Mouse (Mus musculus): ENCODE measurements at regions not wholly inside any gene's neighbourhood (a gene's known extent, or its start where the extent isn't known, plus 50 kb on each side); places are given as distances from the start of the nearest gene placed in this dataset.

- TF ChIP-seq JUN (IDR thresholded peaks at IDR 0.05; ENCODE audit: insufficient read depth, low read depth, low read length): no peak
- TF ChIP-seq E2F4 (IDR thresholded peaks at IDR 0.05; ENCODE audit: insufficient replicate concordance, low read depth, low read length): no peak
- no peak for TF ChIP-seq GABPA (IDR thresholded peaks at IDR 0.05; ENCODE audit: insufficient replicate concordance, low read depth, low read length)
- no peak for TF ChIP-seq POLR2A (IDR thresholded peaks at IDR 0.05; ENCODE audit: low read depth, low read length)
- TF ChIP-seq ZNF384 (IDR thresholded peaks at IDR 0.05; ENCODE audit: low read depth, low read length): no peak
- TF ChIP-seq USF2 (conservative IDR thresholded peaks at IDR 0.05; ENCODE audit: low read depth, low read length): no peak
- no peak for TF ChIP-seq TCF12 (IDR thresholded peaks at IDR 0.05; ENCODE audit: low read depth, low read length)
- no peak for TF ChIP-seq TBP (conservative IDR thresholded peaks at IDR 0.05; ENCODE audit: low read depth, low read length)
- TF ChIP-seq ZKSCAN1 (IDR thresholded peaks at IDR 0.05; ENCODE audit: borderline replicate concordance, low read depth, low read length): no peak
- no peak for TF ChIP-seq BHLHE40 (IDR thresholded peaks at IDR 0.05; ENCODE audit: low read depth, low read length)
- TF ChIP-seq RAD21 (IDR thresholded peaks at IDR 0.05; ENCODE audit: low read depth, low read length): no peak
- no peak for TF ChIP-seq POLR2AphosphoS2 (IDR thresholded peaks at IDR 0.05; ENCODE audit: low read depth, low read length)
- no peak for TF ChIP-seq CTCF (conservative IDR thresholded peaks at IDR 0.05 in 1 of 2, IDR thresholded peaks at IDR 0.05 in 1 of 2; ENCODE audit: low read depth in 2 of 2, low read length in 2 of 2)
- no peak for TF ChIP-seq SIN3A (IDR thresholded peaks at IDR 0.05; ENCODE audit: low read length)
- TF ChIP-seq USF1 (IDR thresholded peaks at IDR 0.05; ENCODE audit: low read depth, low read length): no peak
- no peak for TF ChIP-seq MAX (IDR thresholded peaks at IDR 0.05; ENCODE audit: low read length)
- TF ChIP-seq KAT2A (IDR thresholded peaks at IDR 0.05; ENCODE audit: insufficient replicate concordance, low read length): no peak
- no peak for TF ChIP-seq EP300 (IDR thresholded peaks at IDR 0.05; ENCODE audit: low read length)
- TF ChIP-seq MXI1 (IDR thresholded peaks at IDR 0.05; ENCODE audit: low read depth, low read length): no peak
- Histone ChIP-seq H3K4me3 (replicated peaks in 1 of 3; ENCODE audit: low read depth in 2 of 3, low read length in 2 of 3, poor library complexity in 1 of 3) (no peak overlapping the region), H3K79me2 (replicated peaks; ENCODE audit: control insufficient read depth, extremely low read depth, insufficient read depth, poor library complexity, severe bottlenecking) (no peaks in the 10 kb centered on the region), H3K9ac (ENCODE audit: insufficient read depth, low read depth) (no peak overlapping the region), H3K36me3 (replicated peaks in 1 of 2; ENCODE audit: control insufficient read depth in 1 of 2, insufficient read depth in 1 of 2, low read length in 1 of 2) (no peaks in the 10 kb centered on the region), H3K4me1 (ENCODE audit: control insufficient read depth in 1 of 2, insufficient read depth in 2 of 2) (no peaks in the 10 kb centered on the region), H3K4me2 (ENCODE audit: insufficient read depth, low read depth, poor library complexity, severe bottlenecking) (no peak overlapping the region), H3K27me3 (replicated peaks) (no peaks in the 10 kb centered on the region), H3K9me3 (replicated peaks; ENCODE audit: low read length) (no peaks in the 10 kb centered on the region), H3K27ac (ENCODE audit: insufficient read depth, low read depth) (no peak overlapping the region)
- in situ Hi-C loops (cut with MboI; ENCODE audit: low pct_ligation_motif_present, low pct_unique_long_range_greater_than_20kb, low sequenced_read_pairs): no loop called here
- DNase-seq (ENCODE audit: extremely low read depth): no peak
- dilution Hi-C loops (cut with MboI; ENCODE audit: extremely low pct_ligation_motif_present, extremely low pct_unique_long_range_greater_than_20kb, low sequenced_read_pairs): no loop called here
These were observed 153.9 kb upstream of the Rspo3 start for GRCm38 (mm10) chr10:29689529-29689928.

GRCm38 (mm10) chr10:29686982-29687381 lies 151.3 kb upstream of the Rspo3 start:
- Histone ChIP-seq H3K79me2 (replicated peaks; ENCODE audit: control insufficient read depth, extremely low read depth, insufficient read depth, poor library complexity, severe bottlenecking) (no peaks in the 10 kb centered on the region), H3K4me3 (replicated peaks in 1 of 3; ENCODE audit: low read depth in 2 of 3, low read length in 2 of 3, poor library complexity in 1 of 3) (no peak overlapping the region), H3K36me3 (replicated peaks in 1 of 2; ENCODE audit: control insufficient read depth in 1 of 2, insufficient read depth in 1 of 2, low read length in 1 of 2) (no peaks in the 10 kb centered on the region), H3K27me3 (replicated peaks) (no peaks in the 10 kb centered on the region), H3K9ac (ENCODE audit: insufficient read depth, low read depth) (no peak overlapping the region), H3K4me2 (ENCODE audit: insufficient read depth, low read depth, poor library complexity, severe bottlenecking) (no peak overlapping the region), H3K4me1 (ENCODE audit: control insufficient read depth in 1 of 2, insufficient read depth in 2 of 2) (no peaks in the 10 kb centered on the region), H3K9me3 (replicated peaks; ENCODE audit: low read length) (no peaks in the 10 kb centered on the region), H3K27ac (ENCODE audit: insufficient read depth, low read depth) (no peak overlapping the region)
- in situ Hi-C loops (cut with MboI; ENCODE audit: low pct_ligation_motif_present, low pct_unique_long_range_greater_than_20kb, low sequenced_read_pairs) (no loop called here), dilution Hi-C loops (cut with MboI; ENCODE audit: extremely low pct_ligation_motif_present, extremely low pct_unique_long_range_greater_than_20kb, low sequenced_read_pairs) (no loop called here)
- DNase-seq (ENCODE audit: extremely low read depth): no peak
- no peak for TF ChIP-seq MAFK (IDR thresholded peaks at IDR 0.05; ENCODE audit: insufficient replicate concordance, low read length)
